Mouse (Mus musculus): ENCODE measurements around the gene Bcas2.
"Not testable (repeated sequence)": the region's sequence is repeated elsewhere in the genome, so short reads cannot be mapped to it uniquely, and the experiment has no call there.

The Bcas2 gene

GRCm38 (mm10) chr3:103169771-103170170 lies 1.7 kb upstream of the Bcas2 start:
- peak; percentile 67 to 84 for DNase-seq

DNA sequence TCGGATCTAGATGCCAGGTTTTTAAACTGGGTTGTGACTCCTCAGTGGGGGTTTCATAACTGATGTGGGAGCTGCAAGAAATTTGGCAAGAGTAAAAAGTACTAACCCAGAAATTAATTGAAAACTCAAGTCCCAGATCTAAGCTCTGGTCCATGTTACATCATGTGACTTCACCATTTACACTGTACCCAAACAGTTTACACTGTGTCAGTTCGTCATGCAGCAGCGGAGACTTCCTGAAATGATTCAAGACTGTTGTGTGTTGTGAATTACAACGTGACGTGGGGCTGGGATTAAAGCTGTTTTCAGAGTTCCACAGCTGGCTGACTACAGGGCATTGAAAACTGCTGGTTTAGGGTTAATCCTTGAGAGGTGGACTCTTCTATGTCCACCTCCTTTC lies 1.2 kb downstream of the Bcas2 start:
- DNase-seq, result no peak

DNA sequence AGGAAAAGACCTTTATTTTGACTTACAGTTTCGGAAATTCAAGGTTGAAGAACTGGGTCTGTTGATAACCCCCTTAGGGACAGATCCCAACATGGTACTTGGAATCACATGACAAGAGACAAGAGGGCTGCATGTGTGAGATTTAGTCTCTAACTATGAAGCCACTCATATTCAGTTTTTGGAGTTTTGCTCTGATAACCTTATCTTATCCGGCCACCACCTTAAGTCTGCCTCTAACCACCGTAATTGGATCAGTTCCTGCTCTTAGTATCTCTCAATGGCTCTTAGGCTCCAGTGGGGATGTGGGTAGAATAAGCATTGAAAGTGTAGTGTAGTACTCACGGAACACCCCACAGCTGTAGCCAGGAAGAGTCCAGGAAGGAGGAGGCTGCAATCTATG lies 5.3 kb downstream of the Bcas2 start:
- DNase-seq, result no peak

DNA sequence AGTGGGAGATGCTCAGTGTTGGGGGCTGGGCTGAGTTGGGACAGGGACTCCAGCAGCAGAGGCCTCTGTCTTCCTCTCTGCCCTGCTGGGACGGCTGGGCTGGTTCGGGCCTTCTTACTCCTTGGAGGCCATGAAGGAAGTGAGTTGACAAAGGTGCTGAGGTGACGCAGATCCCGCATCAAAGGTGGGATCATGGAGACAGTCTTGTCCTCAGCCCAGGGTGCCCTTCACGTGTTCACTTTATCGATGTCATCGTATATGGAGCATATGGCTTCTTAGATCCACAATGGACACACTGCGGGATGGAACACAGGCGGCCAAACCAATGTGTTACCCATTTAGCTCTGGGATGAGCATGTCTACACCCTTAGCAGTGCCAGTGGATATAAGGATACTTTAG lies 8.1 kb downstream of the Bcas2 start:
- DNase-seq, result no peak

DNA sequence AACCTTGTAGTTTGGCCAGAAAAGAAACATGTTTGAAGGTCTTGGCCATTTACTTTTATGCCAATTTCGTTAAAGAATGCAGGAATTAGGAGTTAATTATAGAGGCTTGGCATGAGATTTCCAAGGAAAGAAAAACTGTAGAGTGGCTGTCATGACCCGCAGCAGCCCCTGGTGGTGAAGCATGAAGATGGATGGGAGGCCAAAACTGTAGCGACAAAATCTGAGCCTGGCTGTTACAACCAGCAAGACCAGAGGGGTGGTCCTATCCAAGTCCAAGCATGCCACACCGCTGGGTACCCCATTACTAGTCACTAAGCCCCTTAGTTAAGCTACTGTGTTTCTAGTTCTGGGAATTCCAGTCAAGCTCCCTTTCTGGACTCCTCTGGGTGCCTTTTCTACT lies 9.7 kb downstream of the Bcas2 start:
- no peak for DNase-seq

DNA sequence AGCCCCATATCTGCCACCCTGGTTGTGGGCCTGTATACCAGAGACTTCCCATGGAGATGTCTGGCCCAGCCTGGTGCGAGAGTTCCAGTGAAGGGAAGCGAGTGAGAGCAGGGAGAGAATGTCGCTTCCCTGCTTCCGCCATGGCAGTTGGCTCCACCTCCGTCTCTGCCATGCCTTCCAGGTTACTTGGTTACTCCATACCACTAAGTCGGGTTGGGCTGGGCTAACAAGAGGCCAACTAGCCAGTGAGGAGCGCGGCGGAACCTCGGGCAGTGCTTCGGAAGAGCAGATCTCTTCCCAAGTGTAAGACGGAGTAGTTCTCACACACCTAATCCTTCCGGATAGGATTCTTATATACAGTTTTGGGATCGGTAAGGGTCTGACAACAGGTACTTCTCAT lies 11.4 kb downstream of the Bcas2 start:
- DNase-seq, result no peak

DNA sequence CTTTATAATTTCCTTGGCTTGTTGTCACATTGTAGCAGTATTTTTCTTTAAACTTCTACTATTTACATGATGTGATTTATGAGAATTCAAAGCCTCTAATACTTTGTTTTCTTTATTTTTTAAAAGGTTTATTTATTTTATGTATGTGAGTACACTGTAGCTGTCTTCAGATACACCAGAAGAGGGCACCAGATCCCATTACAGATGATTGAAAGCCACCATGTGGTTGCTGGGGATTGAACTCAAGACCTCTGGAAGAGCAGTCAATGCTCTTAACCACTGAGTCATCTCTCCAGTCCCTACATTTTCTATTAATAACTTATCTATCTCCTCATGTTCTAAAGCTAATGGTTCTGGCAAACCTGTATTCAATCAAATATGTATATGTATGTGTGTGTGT lies 13.0 kb downstream of the Bcas2 start:
- DNase-seq, result not testable (repeated sequence)

DNA sequence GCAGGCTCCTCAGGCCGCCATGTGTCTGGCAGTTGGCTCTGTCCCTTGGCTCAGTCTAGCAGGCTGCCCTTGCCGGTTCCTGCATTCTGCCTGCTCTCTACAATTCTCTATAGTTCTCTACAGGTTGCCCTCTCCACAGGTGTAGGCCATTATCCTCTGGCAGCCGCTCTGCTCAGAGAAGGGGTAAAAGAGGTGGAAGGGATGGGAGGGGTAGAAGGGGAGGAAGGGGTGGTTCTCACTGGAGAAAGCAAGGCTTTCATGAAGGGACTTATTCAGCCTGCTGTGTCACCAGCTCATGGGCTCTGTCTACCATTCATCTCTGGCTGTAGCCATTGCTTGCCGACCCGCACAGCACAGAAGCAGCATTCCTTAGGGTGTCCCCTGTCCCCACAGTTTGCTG lies 17.0 kb downstream of the Bcas2 start:
- no peak for DNase-seq

- DNase-seq, result no peak
These were observed 17.4 kb downstream of the Bcas2 start for GRCm38 (mm10) chr3:103188856-103189255.

DNA sequence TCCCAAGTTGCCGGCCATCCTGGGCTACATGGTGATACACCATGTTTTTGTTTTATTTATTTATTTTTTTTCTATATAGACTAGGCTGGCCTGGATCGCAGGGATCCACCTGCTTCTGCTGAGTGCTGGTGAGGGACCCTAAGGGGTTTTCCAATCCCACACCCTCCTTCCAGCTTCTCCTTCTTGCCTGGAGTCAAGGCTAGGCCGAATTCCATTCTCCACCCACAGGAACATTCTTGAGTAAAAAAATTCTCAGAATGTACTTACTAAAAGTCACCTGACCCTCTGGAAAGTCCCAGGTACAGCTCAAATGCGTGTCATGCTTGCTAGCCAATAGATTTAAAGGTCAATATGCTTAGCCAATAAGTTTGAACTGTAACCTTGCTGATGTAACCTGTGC lies 20.7 kb downstream of the Bcas2 start:
- no peak for DNase-seq

- no peak for DNase-seq
These were observed 21.7 kb downstream of the Bcas2 start for GRCm38 (mm10) chr3:103193186-103193585.

DNA sequence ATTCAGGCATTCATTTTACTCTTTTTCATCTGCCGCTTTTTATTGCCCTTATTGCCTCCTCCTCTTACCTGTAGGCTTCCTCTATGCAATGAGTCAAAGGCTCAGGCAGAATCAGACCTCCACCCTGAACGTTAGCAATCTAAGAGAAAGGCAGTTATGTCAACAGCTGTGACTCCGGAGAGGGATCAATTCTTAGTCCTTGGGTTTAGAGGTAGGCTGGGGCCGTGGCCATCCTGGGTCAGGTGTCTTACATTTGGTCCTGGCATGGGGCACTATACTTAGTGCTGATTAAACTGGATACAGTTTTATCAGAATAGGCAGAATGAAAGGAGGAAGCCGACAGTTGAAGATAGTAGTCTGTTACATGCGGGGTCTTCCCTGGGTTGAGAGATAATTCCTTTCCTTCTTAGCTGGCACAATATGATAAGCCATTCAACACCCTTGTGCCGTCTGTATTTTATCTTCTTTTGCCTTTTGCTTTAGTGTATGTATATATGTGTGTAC lies 24.9 kb downstream of the Bcas2 start:
- DNase-seq, result no peak

DNA sequence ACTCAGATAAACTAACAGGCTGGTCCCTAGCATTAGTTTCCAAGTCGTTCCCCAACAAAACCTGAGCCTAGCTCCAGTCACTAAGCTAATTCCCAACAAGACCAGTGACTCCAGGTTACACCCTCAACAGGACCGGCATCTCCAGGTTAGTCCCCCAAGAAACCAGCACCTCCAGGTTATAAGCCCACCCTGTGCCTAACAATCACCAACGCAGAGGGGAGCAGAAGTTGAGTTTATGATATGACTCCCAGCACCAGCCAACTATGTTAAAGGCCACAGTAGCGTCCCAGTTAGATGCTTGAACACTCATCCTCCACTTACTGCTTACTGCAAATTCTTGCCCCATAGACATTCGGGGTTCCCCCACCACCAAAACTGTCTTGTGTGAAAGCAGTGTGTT lies 27.9 kb downstream of the Bcas2 start:
- DNase-seq, result no peak

DNA sequence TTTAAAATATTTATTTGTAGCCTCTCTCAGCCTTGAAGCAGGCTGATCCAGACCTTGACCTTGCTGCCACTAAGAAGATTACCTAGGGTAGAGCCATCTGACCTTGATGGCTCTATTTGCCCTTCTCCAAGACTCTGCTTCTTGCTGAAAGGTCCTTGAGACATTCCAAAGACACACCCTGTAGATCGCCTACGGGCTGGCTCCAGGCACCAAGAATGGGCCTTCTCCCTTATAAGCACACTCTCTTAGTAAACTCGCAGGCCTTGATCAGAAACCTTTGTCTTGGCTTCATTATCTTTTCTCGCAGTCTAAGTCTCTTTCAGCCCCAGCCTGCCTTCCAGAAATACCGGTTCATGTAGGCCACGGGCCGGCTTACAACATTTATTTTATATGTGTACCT lies 29.6 kb downstream of the Bcas2 start:
- not testable (repeated sequence) for DNase-seq

DNA sequence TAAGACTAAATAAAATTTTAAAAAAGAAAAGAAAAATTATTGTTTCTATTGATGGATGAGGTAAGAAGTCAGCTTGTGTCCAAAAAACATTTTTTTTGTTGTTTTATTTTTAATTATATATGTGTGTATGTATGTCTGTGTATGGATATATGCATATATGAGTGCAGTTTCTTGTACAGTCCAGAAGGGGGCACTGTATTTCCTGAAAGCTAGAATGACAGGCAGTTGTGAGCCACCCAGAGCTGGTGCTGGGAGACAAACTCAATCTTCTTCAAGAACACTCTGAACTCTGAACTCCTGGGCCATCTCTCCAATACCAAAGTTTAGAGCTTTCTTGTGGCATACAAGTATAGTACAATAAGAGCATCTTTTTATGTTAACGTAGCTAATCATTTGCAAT lies 32.1 kb downstream of the Bcas2 start:
- DNase-seq, result no peak

DNA sequence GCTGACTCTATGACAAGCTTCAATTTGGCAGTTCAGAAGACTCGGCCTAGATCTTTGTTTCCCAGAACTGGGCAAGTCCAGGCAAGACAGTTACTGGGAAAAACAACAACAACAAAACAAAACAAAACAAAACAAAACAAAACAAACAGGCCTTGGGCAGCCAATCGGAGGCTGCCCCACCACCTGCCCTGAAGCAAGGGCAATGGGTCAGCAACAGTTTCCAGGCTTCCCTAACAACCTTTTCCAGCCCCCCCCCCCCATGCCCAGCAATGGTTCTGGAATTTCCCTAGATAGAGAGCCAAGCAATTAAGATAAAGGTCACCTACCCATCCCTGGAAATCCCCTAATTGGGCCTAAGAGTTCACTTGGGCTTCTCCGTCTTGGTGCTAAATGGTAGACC lies 33.0 kb downstream of the Bcas2 start:
- DNase-seq, result no peak

DNA sequence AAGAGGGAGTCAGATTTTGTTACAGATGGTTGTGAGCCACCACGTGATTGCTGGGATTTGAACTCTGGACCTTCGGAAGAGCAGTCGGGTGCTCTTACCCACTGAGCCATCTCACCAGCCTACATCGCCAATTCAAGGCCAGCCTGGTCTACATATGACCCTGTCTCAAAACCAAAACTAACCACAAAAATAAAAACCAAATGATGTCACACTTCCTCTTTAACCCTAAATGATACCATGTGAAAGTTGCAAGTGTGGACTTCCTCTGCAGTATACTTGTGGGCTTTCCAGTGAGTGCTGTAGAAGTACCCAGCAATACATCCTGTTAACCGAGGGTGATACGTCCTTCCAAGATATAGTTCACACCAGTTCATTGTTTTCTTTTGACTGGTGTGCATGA lies 34.9 kb downstream of the Bcas2 start:
- DNase-seq, result no peak

GRCm38 (mm10) chr3:103207749-103208148 lies 36.3 kb downstream of the Bcas2 start:
- DNase-seq, result no peak

- no peak for DNase-seq
These were observed 36.8 kb downstream of the Bcas2 start for GRCm38 (mm10) chr3:103208237-103208636.

GRCm38 (mm10) chr3:103211101-103211500 lies 39.6 kb downstream of the Bcas2 start:
- no peak for DNase-seq

- DNase-seq, result no peak
These were observed 40.7 kb downstream of the Bcas2 start for GRCm38 (mm10) chr3:103212142-103212541.

DNA sequence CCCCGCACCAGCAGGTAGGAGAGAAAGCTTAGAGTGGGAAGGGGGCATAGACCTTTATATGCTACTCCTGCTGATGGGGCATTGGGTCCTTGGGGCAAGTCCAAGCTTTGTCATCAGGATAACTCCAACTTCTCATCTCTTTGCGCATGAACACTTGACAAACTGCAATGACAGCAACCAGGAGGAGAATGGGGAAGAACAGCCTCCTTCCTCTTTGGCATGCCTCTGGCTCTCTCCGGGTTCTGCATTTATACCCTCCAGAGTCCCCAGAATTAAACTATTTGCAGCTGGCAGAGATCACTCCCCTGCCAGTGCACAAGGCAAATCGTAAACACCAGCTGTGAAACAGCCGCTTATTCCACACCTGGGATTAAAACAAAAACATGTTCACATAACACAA lies 42.1 kb downstream of the Bcas2 start:
- no peak for DNase-seq

DNA sequence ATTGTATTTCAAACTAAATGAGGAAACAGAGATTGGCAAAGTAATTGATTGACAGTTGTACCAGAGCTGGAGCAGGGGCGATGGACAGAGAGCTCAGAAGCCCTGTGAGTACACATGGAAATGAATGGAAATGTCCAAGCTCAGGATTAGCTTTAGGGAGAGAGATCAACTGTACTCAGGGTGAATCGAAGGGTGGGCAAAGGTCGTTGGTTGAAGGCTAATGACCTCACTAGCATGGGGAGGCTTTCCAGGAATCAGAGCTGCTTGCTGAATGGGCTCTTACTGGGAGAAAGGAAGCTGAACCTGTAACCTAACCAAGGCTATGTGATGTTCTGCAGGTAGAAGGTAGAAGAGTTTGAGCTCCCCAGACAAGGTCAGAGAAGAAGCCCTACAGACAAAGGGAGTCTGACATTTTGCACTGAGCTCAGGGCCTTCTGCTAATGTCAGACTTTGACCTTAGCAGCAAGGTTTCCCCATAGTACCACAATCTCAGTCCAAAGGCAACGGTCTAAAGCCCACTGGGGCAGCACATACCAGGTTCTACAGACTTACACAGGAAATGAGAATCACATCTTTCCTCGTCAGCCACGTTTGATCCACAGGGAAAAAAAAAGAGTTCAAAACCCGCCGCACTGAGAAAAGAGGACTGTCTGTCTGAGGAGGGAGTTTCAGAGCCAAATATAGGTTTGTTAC lies 43.3 kb downstream of the Bcas2 start:
- peak; percentile 35 to 49 for DNase-seq

DNA sequence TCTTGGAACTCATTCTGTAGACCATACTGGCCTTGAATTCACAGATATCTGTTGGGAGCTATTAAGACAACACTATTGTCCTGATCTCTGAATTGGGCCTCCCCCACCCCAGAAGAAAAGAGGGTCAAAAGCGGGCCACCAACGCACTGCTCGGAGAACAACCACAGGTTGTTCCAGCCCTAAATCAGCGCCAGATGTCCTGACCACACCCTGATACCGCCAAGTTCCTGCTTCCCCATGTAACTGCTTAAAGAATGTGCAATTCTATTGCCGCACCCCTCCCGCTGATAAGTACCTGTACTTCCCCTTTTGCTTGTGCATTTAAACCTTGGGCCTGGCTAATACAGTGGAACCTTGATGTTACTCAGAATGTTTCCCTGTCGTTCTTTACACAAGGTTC lies 43.9 kb downstream of the Bcas2 start:
- DNase-seq, result not testable (repeated sequence)

- DNase-seq, result no peak
These were observed 50.0 kb downstream of the Bcas2 start for GRCm38 (mm10) chr3:103221435-103221834.

Measured in kidney, adult 8-10 months (tissue).